Mouse (Mus musculus): Measurements from ENCODE around the gene Kcnq1. TPM values are rescaled to one million over a fixed set of nuclear protein-coding genes. Genes with fewer than 3 reads are reported as not detected.

Kcnq1 gene
- polyA plus RNA-seq, 1 experiment: 1.2 TPM

- TF ChIP-seq POLR2A (IDR thresholded peaks at IDR 0.05; ENCODE audit: low read depth, low read length) (no peak), CTCF (IDR thresholded peaks at IDR 0.05; ENCODE audit: extremely low read depth, insufficient read depth, insufficient read length, insufficient replicate concordance) (no peak)
- no peak overlapping the region for H3K27ac ChIP-seq (ENCODE audit: insufficient read depth, low read length)
- no peaks in the 10 kb centered on the region for H3K27me3 ChIP-seq (ENCODE audit: control insufficient read depth, insufficient read depth, low read length)
- WGBS: 92% methylated on average over 10 of the region's 10 CpGs
- H3K36me3 ChIP-seq (ENCODE audit: control insufficient read depth, insufficient read depth, low read length): no peaks in the 10 kb centered on the region
- no peaks in the 10 kb centered on the region for H3K4me1 ChIP-seq (ENCODE audit: control insufficient read depth, insufficient read depth, insufficient read length)
- H3K4me3 ChIP-seq (ENCODE audit: extremely low read depth, insufficient read depth, insufficient read length): no peak overlapping the region
- DNase-seq (ENCODE audit: low read depth in 1 of 2, low spot score in 2 of 2): no peak
Observed at GRCm38 (mm10) chr7:143186378-143186777, 80.2 kb downstream of the Kcnq1 start.

- H3K4me1 ChIP-seq (ENCODE audit: control insufficient read depth, insufficient read depth, insufficient read length): no peaks in the 10 kb centered on the region
- H3K27ac ChIP-seq (ENCODE audit: insufficient read depth, low read length): no peak overlapping the region
- no peaks in the 10 kb centered on the region for H3K36me3 ChIP-seq (ENCODE audit: control insufficient read depth, insufficient read depth, low read length)
- no peak overlapping the region for H3K4me3 ChIP-seq (ENCODE audit: extremely low read depth, insufficient read depth, insufficient read length)
- DNase-seq (ENCODE audit: low read depth in 1 of 2, low spot score in 2 of 2): no peak
- TF ChIP-seq CTCF (IDR thresholded peaks at IDR 0.05; ENCODE audit: extremely low read depth, insufficient read depth, insufficient read length, insufficient replicate concordance) (no peak), POLR2A (IDR thresholded peaks at IDR 0.05; ENCODE audit: low read depth, low read length) (no peak)
- 90% methylated on average over 3 of the region's 3 CpGs for WGBS
- H3K27me3 ChIP-seq (ENCODE audit: control insufficient read depth, insufficient read depth, low read length): no peaks in the 10 kb centered on the region
Observed at GRCm38 (mm10) chr7:143187181-143187580, 81.0 kb downstream of the Kcnq1 start.

GRCm38 (mm10) chr7:143188589-143188988 lies 82.4 kb downstream of the Kcnq1 start:
- Histone ChIP-seq H3K27ac (ENCODE audit: insufficient read depth, low read length) (no peak overlapping the region), H3K4me3 (ENCODE audit: extremely low read depth, insufficient read depth, insufficient read length) (no peak overlapping the region), H3K4me1 (ENCODE audit: control insufficient read depth, insufficient read depth, insufficient read length) (no peaks in the 10 kb centered on the region), H3K27me3 (ENCODE audit: control insufficient read depth, insufficient read depth, low read length) (no peaks in the 10 kb centered on the region), H3K36me3 (ENCODE audit: control insufficient read depth, insufficient read depth, low read length) (no peaks in the 10 kb centered on the region)
- no peak for DNase-seq (ENCODE audit: low read depth in 1 of 2, low spot score in 2 of 2)
- WGBS: 81% methylated on average over 2 of the region's 2 CpGs
- no peak for TF ChIP-seq CTCF (IDR thresholded peaks at IDR 0.05; ENCODE audit: extremely low read depth, insufficient read depth, insufficient read length, insufficient replicate concordance)
- no peak for TF ChIP-seq POLR2A (IDR thresholded peaks at IDR 0.05; ENCODE audit: low read depth, low read length)

- TF ChIP-seq POLR2A (IDR thresholded peaks at IDR 0.05; ENCODE audit: low read depth, low read length): no peak
- TF ChIP-seq CTCF (IDR thresholded peaks at IDR 0.05; ENCODE audit: extremely low read depth, insufficient read depth, insufficient read length, insufficient replicate concordance): no peak
- DNase-seq (ENCODE audit: low read depth in 1 of 2, low spot score in 2 of 2): no peak
Observed at GRCm38 (mm10) chr7:143189965-143190722, 84.0 kb downstream of the Kcnq1 start.

GRCm38 (mm10) chr7:143190911-143191310 lies 84.7 kb downstream of the Kcnq1 start:
- DNase-seq (ENCODE audit: low read depth in 1 of 2, low spot score in 2 of 2): no peak
- Histone ChIP-seq H3K27me3 (ENCODE audit: control insufficient read depth, insufficient read depth, low read length) (no peaks in the 10 kb centered on the region), H3K36me3 (ENCODE audit: control insufficient read depth, insufficient read depth, low read length) (no peaks in the 10 kb centered on the region), H3K4me1 (ENCODE audit: control insufficient read depth, insufficient read depth, insufficient read length) (no peaks in the 10 kb centered on the region), H3K4me3 (ENCODE audit: extremely low read depth, insufficient read depth, insufficient read length) (no peak overlapping the region), H3K27ac (ENCODE audit: insufficient read depth, low read length) (no peak overlapping the region)
- TF ChIP-seq CTCF (IDR thresholded peaks at IDR 0.05; ENCODE audit: extremely low read depth, insufficient read depth, insufficient read length, insufficient replicate concordance) (no peak), POLR2A (IDR thresholded peaks at IDR 0.05; ENCODE audit: low read depth, low read length) (no peak)
- WGBS: 83% methylated on average over 5 of the region's 5 CpGs

More at GRCm38 (mm10) chr7:143189965-143190722, 84.0 kb downstream of the Kcnq1 start:
- H3K27ac ChIP-seq (ENCODE audit: insufficient read depth, low read length): no peak overlapping the region
- no peaks in the 10 kb centered on the region for H3K27me3 ChIP-seq (ENCODE audit: control insufficient read depth, insufficient read depth, low read length)
- H3K4me1 ChIP-seq (ENCODE audit: control insufficient read depth, insufficient read depth, insufficient read length): no peaks in the 10 kb centered on the region
- 92% methylated on average over 3 of the region's 3 CpGs for WGBS
- H3K36me3 ChIP-seq (ENCODE audit: control insufficient read depth, insufficient read depth, low read length): no peaks in the 10 kb centered on the region
- no peak overlapping the region for H3K4me3 ChIP-seq (ENCODE audit: extremely low read depth, insufficient read depth, insufficient read length)

- Histone ChIP-seq H3K4me3 (ENCODE audit: extremely low read depth, insufficient read depth, insufficient read length) (no peak overlapping the region), H3K36me3 (ENCODE audit: control insufficient read depth, insufficient read depth, low read length) (no peaks in the 10 kb centered on the region), H3K27me3 (ENCODE audit: control insufficient read depth, insufficient read depth, low read length) (no peaks in the 10 kb centered on the region), H3K4me1 (ENCODE audit: control insufficient read depth, insufficient read depth, insufficient read length) (no peaks in the 10 kb centered on the region), H3K27ac (ENCODE audit: insufficient read depth, low read length) (no peak overlapping the region)
- no peak for DNase-seq (ENCODE audit: low read depth in 1 of 2, low spot score in 2 of 2)
- WGBS: 90% methylated on average over 7 of the region's 7 CpGs
- TF ChIP-seq POLR2A (IDR thresholded peaks at IDR 0.05; ENCODE audit: low read depth, low read length) (no peak), CTCF (IDR thresholded peaks at IDR 0.05; ENCODE audit: extremely low read depth, insufficient read depth, insufficient read length, insufficient replicate concordance) (no peak)
Observed at GRCm38 (mm10) chr7:143192392-143192791, 86.2 kb downstream of the Kcnq1 start.

- H3K4me1 ChIP-seq (ENCODE audit: control insufficient read depth, insufficient read depth, insufficient read length): no peaks in the 10 kb centered on the region
- no peaks in the 10 kb centered on the region for H3K36me3 ChIP-seq (ENCODE audit: control insufficient read depth, insufficient read depth, low read length)
- TF ChIP-seq POLR2A (IDR thresholded peaks at IDR 0.05; ENCODE audit: low read depth, low read length): no peak
- no peak for TF ChIP-seq CTCF (IDR thresholded peaks at IDR 0.05; ENCODE audit: extremely low read depth, insufficient read depth, insufficient read length, insufficient replicate concordance)
- DNase-seq (ENCODE audit: low read depth in 1 of 2, low spot score in 2 of 2): no peak
- H3K27ac ChIP-seq (ENCODE audit: insufficient read depth, low read length): no peak overlapping the region
- H3K4me3 ChIP-seq (ENCODE audit: extremely low read depth, insufficient read depth, insufficient read length): no peak overlapping the region
- 90% methylated on average over 7 of the region's 7 CpGs for WGBS
- no peaks in the 10 kb centered on the region for H3K27me3 ChIP-seq (ENCODE audit: control insufficient read depth, insufficient read depth, low read length)
Observed at GRCm38 (mm10) chr7:143194064-143194463, 87.9 kb downstream of the Kcnq1 start.
